Mouse (Mus musculus) T-helper 1 cell (primary cell): Measurements from ENCODE around the gene Ccdc153.

Experiments used
- in situ Hi-C: fragments of 300-600 bp; cut with MboI, MseI; formaldehyde crosslinking; loops from one replicate; pipeline ENCODE4 v1.15.1; 2025; ENCODE audit warnings: high pct_unique_total_duplicates

The Ccdc153 gene

DNA sequence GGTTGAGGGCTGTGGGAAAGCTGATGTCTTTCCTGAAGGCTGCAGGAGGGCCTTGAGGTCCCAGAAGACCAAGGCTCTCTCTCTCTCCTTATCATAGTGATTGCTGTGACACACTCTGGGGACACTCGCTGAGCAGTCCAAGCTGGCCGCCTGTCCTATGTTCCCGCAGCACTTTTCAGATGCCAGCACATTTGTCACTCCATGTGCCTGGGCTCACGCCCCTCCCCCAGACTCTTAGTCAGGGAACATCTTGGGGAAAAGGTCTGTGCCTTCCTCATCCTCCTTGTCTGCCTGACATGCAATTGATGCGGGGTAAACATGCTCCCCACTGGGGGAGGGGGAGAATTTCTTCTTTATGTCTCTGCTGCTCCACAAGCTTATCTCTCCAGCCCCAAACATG is 42.7 kb downstream of the Ccdc153 start:
- in situ Hi-C loops, result no loop called here

DNA sequence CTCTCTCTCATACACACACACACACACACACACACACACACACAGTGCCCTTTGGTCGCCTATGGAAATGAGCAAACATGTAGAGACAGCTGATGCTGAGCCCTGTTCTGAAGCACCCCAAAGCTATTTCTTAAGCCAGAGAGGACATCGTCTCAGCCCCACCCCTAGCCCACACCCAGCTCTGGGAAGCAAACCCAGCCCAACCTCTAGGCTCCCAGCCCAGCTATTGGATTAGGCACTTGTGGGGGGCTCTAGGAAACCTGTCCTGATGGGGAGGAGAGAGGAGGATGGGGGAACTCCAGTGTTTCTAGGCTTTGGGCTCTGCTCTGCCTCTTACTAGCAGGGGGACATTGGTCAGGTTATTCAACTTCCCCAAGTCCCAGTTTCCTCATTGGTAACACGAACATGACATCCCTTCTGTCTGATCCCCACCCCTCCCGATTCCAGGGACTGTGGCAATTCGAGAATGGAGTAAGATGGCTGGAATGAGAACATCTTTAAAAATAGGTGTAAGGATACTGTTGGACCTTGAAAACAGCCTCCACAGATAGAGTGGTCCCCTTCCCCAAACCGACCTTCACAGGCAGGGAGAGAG is 45.9 kb downstream of the Ccdc153 start:
- in situ Hi-C loops, result no loop called here

DNA sequence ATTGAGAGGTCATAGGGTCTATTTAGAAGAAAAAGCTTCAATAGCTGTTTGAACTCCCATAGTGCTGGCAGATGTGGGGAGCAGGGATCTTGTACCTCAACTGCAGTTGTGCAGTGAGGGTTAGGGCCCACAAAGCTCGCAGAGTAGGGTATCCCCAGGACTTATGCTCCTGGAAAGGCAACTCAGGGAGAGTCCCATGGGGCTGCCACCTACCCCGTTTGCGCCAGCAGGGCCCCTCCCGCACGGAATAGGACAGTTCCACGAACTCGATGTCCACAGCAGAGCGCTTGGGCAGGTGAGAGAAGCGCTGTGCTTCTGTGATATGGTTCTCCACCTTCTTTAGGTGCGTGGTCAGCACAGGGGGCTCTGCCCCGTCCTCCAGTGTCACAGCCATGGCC is 46.5 kb downstream of the Ccdc153 start:
- in situ Hi-C loops, result no loop called here

DNA sequence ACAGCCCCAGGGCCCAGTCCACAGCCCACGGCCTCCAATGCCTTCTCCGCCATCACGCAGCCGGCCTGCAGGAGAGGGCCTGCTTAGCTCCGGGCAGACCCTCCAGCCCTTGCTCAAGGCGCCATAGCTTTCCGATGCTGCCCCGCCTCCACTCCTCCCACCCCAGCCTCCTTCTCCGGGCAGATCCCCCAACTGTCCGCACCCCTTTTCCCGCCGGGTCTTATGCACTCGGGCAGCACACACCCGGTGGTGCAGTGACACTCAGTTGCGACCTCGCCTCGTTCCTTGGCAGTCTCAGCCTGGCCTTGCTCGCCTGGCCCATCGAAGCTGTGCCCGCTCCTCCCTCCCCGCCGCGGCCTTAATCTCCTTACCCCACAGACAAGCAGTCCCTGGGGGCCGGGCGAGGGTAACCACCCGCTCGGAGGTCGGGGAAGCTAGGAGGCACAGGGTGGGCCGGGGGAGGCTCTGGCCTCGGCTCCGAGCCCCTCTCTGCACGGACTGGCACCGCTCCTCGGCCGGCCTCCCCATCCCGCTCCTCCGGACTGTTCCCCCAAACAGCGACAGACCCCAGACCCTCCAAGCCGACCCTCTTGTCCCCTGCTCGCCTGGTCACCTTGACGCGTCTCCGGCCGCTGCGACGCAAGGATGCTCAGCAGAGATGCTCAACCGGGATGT is 47.1 kb downstream of the Ccdc153 start:
- in situ Hi-C loops, result no loop called here

DNA sequence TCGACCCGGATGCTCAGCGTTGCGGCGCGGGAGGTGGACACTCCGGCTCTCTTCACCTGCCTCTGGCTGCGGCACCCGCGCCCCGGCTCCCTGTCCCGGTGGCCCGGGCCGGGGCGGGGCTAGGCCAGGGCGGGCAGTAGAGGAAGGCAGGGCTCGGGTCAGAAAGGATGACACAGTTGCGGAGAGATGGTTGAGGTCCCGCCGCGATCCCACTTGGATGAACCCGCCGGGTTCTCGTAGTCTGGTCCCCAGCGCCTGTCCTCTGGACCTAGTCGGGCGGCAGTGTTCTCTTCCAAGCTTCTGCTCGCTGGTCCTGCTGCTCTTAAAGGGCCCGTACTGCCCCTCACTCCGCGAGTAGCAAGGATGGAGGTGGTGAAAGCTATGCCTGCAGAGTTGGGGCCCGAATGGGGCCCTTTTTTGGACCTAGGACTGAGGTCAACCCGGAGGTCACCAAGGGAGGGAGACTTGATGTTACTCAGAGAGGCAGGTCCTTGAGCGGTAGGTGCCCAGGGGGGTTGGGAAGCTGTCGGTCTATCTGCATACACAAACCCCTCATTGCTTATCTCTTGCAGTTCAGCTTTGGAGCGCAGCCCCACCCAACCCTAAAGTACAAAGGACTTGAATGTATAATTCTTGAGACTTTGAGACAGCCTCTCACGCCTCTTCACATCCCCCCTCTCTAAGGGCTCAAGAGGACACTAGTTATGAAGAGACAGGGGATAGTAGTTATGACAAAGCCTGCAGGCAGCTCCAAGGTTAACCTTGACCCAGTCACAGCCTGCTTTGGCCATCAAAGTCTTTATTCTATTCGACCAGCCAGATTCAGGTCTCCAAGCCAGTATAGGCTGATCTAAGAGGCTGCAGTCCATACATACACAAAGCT is 47.8 kb downstream of the Ccdc153 start, which contains the start of gene Abcg4:
Abcg4 (minus strand) TSS at position 540 of the 883 bp plus-strand sequence.
- in situ Hi-C loops, result no loop called here

DNA sequence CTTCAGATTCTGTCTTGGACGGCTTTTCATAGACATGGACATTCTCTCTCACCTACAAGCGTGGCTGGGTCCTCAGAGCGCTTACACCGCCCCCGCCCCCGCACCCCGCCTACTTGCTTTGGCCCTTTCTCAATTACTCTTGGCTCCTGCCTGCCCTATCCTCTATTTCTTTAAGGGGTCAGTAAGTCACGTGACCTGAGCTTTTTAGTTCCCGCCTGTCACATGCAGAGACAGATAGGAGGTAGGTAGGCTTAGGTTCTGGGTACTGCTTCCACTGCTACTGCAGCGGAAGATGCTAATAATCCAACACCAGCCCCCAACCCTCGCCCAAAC is 48.4 kb downstream of the Ccdc153 start:
- in situ Hi-C loops, result no loop called here

DNA sequence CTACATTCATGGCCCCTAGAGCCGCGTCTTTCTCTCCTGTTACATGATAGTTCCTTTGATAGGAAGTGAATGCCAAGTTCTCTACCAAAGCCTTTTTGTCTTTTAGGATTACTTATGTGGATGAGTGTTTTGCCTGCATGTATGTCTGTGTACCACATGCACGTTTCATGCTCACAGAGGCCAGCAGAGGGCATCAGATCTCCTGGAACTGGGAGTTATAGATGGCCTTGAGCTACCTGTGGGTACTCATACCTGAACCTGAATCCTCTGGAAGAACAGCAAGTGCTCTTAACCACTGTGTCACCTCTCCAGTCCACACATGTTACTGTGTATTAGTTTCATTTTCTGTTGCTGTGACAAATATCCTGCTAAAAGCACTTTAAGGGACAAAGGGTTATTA is 52.0 kb downstream of the Ccdc153 start:
- in situ Hi-C loops, result no loop called here
